Mouse (Mus musculus): ENCODE data around the gene Isy1. TPM values are rescaled to one million over a fixed set of nuclear protein-coding genes. Genes with fewer than 3 reads are reported as not detected.

Isy1 gene
- polyA plus RNA-seq, 1 experiment from 2014 or later, result 69.4 TPM

DNA sequence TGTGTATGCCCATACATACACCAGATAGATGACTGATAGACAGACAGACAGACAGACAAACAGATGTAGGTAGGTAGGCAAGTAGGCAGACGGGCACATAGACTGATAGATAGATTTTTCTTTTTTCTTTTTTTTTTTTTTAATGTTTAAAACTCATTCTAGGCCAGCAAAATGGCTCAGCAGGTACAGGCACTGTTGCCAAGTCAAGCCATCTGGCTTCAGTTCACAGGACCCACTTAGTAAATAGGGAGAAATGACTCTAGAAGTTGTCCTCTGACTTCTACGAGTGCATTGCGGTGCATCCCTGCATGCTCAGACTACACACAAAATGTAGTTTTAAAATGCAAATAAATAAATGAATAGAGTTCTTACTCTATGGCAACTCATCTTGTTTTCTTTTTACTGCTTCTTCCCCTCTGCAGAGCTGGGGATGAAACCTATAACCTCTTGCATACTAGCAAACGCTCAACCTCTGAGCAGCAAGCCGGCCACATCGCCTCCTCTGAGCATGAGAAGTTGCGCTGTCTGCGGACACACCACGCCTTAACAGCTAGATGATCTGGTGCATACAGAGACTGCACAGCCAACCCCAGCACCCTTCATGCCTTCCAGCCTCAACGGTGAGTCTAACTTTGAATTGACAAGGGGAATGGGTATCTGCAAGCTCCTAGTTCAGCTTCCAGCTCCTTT, 44.6 kb downstream of the Isy1 start:
- H3K27ac ChIP-seq (replicated peaks), result no peak overlapping the region
- no peak overlapping the region for H3K4me3 ChIP-seq
- no peaks in the 10 kb centered on the region for H3K9me3 ChIP-seq
- 94% methylated on average over 10 of the region's 10 CpGs for WGBS
- no peaks in the 10 kb centered on the region for H3K27me3 ChIP-seq (replicated peaks; ENCODE audit: low read depth, poor library complexity, severe bottlenecking)
- peaks cover 10% of the 10 kb centered on the region for H3K36me3 ChIP-seq (replicated peaks)
- 0 out of 2 replicates have a peak, but pooled peaks cover 7% of the 10 kb centered on the region for H3K4me1 ChIP-seq
- DNase-seq (ENCODE audit: low spot score), result no peak

DNA sequence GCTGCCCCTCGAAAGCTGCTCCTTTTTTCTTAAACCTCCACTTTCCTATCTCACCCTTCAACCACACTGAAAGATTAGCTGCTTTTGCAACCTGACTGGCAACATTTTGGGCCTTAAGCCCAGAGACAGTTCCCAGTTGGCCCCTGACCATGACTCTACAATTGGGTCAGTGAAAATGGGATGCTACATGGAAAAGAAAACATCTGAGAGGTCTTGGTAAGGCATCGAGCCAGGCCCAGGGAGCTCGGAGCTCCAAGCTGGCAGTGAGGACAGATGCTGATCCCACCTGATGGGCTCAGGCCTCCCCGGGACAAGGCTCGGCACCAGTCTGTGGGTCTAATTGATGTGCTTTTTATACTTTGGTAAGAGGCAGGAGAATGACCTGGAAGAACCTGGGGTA, 46.8 kb downstream of the Isy1 start:
- no peak for DNase-seq (ENCODE audit: low spot score)
- peaks cover 10% of the 10 kb centered on the region for H3K36me3 ChIP-seq (replicated peaks)
- H3K4me3 ChIP-seq, result no peak overlapping the region
- 96% methylated on average over 5 of the region's 5 CpGs for WGBS
- 0 out of 2 replicates have a peak, but pooled peaks cover 7% of the 10 kb centered on the region for H3K4me1 ChIP-seq
- no peaks in the 10 kb centered on the region for H3K9me3 ChIP-seq
- no peak overlapping the region for H3K27ac ChIP-seq (replicated peaks)
- no peaks in the 10 kb centered on the region for H3K27me3 ChIP-seq (replicated peaks; ENCODE audit: low read depth, poor library complexity, severe bottlenecking)

DNA sequence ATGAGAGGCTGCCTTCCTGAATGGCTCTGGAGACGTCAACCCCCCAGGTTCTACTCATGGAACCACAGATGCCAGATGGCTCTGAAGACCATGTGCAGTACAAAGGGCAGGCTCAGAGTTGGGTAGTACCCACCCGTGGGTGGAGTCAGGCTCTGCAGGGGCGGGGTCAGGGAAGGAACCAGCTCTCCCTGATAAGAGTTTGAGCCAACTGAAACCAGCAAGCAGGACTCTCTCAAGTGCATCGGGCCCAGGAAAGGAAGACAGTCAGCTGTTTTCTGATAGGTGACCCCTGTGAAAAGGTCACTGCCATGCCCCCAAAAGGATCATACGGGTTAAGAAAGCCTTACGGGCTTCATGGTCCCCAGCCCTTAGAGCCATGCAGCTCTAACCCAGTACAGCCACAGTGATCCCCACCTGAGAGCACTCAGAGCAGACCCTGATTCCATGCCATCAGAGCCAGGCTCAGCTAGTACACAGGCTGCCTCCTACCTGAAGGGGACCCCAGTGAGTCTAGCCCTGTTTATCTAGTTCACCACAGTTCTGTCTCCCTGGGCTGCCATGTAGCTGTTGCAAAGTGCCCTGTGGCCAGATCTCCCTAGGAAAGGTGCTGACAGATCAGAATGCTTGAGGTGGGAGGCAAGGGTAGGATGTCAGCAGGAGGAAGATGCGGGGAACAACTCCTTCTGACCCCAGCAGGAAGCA, 47.7 kb downstream of the Isy1 start:
- H3K27ac ChIP-seq (replicated peaks), result no peak overlapping the region
- no peak overlapping the region for H3K4me3 ChIP-seq
- DNase-seq (ENCODE audit: low spot score), result no peak
- H3K9me3 ChIP-seq, result no peaks in the 10 kb centered on the region
- H3K4me1 ChIP-seq, result 0 out of 2 replicates have a peak, but pooled peaks cover 3% of the 10 kb centered on the region
- H3K36me3 ChIP-seq (replicated peaks), result peaks cover 10% of the 10 kb centered on the region
- WGBS, result 74% methylated on average over 7 of the region's 7 CpGs
- no peaks in the 10 kb centered on the region for H3K27me3 ChIP-seq (replicated peaks; ENCODE audit: low read depth, poor library complexity, severe bottlenecking)

DNA sequence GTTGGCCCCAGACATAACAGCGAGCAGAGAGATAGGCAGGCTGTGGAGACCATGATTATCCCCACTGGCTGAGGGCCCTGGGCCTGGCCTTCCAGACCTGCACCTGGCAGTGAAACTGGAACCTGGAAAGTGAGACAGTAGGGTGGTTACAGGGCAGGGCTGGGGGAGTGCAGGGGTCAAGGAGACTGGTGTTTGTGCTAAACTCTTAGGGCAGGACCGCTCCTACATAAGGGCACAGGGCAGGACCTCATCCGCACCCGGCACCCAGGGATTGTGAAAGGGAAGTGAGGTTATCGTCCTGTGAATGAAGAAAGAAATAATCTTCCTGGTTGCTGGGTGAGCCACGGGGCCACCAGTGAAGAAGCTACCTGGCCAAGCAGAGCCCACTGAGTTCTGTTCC, 48.8 kb downstream of the Isy1 start:
- 89% methylated on average over 6 of the region's 6 CpGs for WGBS
- no peaks in the 10 kb centered on the region for H3K4me1 ChIP-seq
- DNase-seq (ENCODE audit: low spot score), result no peak
- H3K27ac ChIP-seq (replicated peaks), result no peak overlapping the region
- H3K27me3 ChIP-seq (replicated peaks; ENCODE audit: low read depth, poor library complexity, severe bottlenecking), result no peaks in the 10 kb centered on the region
- no peak overlapping the region for H3K4me3 ChIP-seq
- peaks cover 10% of the 10 kb centered on the region for H3K36me3 ChIP-seq (replicated peaks)
- no peaks in the 10 kb centered on the region for H3K9me3 ChIP-seq

DNA sequence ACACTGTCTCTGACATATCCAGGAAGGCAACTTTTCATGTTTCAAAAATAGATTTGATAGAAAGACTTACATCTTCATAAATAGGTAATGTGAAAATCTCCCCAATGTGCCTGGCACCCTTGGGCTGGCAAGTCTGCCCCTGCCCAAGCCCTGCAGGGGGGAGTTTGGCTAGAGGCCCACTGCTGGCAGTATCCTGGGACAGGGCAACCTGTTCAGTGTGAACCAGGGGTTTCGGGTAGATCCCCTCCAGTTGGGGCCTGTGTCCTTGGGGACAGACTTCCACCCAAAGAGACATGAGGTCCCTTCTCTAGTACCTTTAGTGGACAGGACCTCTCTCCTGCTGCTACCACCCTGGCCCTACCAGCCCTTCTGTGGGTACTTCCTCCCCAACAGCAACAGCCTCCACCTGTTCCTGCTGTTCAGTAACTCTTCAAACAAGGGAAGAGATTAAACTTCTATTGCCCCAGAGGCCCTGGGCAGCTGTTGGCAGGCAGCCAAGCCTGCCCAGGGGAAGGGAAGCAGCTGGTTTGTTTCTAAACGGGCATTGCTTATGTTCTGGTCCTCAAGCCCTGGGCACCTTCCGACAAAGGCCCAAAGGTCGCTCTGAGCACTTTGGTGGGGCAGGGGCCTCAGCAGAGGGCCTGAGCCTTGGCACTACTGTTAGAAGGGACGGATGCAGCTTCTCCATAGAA, 49.6 kb downstream of the Isy1 start:
- DNase-seq (ENCODE audit: low spot score), result no peak
- Histone ChIP-seq H3K4me3 (no peak overlapping the region), H3K4me1 (no peaks in the 10 kb centered on the region), H3K36me3 (replicated peaks) (peaks cover 10% of the 10 kb centered on the region), H3K9me3 (no peaks in the 10 kb centered on the region), H3K27me3 (replicated peaks; ENCODE audit: low read depth, poor library complexity, severe bottlenecking) (no peaks in the 10 kb centered on the region), H3K27ac (replicated peaks) (no peak overlapping the region)
- 71% methylated on average over 5 of the region's 5 CpGs for WGBS

DNA sequence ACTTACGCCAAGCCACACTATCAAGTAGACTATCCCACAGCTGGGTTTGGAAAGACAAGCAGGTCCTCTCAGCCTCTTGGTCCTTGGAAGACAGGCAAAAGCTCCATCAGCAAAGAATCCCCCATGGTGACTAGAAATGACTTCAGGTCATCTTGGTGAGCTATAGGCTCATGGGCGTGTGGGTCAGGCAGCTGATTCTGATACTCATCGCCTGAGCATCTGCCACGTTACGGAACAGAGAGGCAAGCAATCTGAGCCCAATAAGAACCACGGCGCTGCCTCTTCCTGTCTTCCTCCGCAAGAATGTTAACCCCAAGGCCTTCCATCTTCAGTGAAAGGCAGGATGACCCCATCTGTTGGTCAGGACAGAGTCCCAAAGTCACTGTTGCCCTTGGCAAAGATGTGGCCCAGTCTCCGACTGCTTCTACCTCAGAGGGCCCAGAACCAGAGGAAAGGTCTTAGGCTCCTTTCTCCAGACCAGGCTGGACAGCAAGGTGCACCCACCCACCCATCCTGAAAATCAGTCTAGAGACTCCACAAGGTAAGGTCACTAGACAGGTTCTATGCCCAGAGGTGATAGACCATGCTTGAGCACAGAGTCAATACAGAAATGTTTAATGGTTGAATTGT, 50.2 kb downstream of the Isy1 start:
- 91% methylated on average over 9 of the region's 9 CpGs for WGBS
- peaks cover 10% of the 10 kb centered on the region for H3K36me3 ChIP-seq (replicated peaks)
- no peak for DNase-seq (ENCODE audit: low spot score)
- H3K27ac ChIP-seq (replicated peaks), result no peak overlapping the region
- H3K27me3 ChIP-seq (replicated peaks; ENCODE audit: low read depth, poor library complexity, severe bottlenecking), result no peaks in the 10 kb centered on the region
- no peak overlapping the region for H3K4me3 ChIP-seq
- no peaks in the 10 kb centered on the region for H3K9me3 ChIP-seq
- no peaks in the 10 kb centered on the region for H3K4me1 ChIP-seq

DNA sequence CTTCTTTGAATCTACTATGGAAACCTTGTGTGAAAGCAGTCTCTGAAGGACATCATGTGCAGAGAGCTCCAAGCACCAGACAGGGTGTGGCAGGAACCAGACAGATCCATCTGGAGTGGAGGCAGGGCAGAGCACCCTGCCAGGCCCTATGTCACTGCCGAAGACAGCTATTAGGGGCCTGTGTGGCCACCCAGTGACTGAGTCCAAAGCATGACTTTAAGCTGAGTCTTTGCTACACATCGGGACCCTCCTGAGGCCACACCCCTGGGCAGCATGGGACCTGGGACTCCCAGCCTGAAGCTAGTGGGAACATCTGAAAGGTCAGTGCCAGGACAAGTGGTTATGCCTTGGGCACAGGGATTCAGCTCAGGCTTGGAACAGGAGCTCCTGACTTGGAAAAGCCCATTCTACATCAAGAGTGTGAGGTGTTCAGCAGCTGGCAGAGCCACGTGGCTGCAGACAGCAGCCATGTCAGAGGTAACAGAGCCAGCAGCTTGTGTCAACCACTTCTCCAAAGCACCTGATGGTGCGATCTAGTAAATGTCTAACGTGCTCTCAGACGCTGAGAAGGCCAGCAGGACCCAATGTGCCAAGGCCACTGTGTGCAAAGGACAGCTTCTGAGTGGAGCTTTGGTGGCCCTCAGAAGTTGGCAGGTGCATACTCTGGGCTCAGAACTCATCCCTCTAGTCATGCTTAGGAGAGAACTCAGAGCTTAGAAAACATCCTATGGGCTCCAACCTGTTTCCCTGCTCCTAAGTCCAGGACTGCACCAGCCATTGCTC, 51.3 kb downstream of the Isy1 start:
- no peaks in the 10 kb centered on the region for H3K9me3 ChIP-seq
- H3K4me3 ChIP-seq, result no peak overlapping the region
- no peaks in the 10 kb centered on the region for H3K27me3 ChIP-seq (replicated peaks; ENCODE audit: low read depth, poor library complexity, severe bottlenecking)
- 88% methylated on average over 6 of the region's 6 CpGs for WGBS
- no peak overlapping the region for H3K27ac ChIP-seq (replicated peaks)
- DNase-seq (ENCODE audit: low spot score), result no peak
- H3K4me1 ChIP-seq, result no peaks in the 10 kb centered on the region
- H3K36me3 ChIP-seq (replicated peaks), result peaks cover 5% of the 10 kb centered on the region

DNA sequence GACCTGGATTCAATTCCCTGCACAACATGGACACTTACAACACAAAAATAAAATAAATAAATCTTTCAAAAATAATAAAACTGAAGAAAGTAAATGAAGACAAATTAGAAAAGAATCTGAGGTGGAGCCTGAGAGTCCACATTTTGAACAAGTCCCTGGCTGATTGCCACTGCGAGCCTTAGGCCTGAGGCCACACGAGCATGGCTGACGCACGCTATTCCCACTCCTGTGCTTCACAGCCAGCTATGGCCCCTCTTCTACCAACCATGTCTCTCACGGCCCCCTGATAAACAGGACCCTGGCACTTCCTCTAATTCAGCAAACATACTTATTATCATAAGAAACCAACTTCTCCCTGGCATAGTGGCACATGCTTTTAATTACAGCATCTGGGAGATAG, 52.0 kb downstream of the Isy1 start:
- Histone ChIP-seq H3K36me3 (replicated peaks) (no peaks in the 10 kb centered on the region; the same call in 1 of the 2 replicates), H3K27ac (replicated peaks) (no peak overlapping the region), H3K9me3 (no peaks in the 10 kb centered on the region), H3K4me1 (no peaks in the 10 kb centered on the region), H3K27me3 (replicated peaks; ENCODE audit: low read depth, poor library complexity, severe bottlenecking) (no peaks in the 10 kb centered on the region), H3K4me3 (no peak overlapping the region)
- 81% methylated on average over 5 of the region's 5 CpGs for WGBS
- DNase-seq (ENCODE audit: low spot score), result no peak

DNA sequence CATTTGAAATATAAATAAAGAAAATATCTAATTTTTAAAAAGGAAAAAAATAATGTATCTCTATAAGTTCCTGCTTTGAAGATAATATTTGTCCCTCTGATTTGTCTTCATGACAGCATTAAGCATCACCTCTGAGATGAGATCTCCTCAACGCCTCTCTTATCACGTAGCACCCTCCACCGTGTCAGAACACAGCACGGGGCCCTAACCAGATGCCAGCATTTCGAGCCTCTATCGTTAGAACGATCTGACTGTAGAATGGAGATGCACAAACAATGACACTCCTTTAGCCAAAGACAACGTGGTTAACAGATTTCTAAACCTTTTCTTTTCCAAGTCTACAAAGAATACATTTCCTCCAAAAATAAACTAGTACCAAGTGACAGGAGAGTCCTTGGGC, 54.6 kb downstream of the Isy1 start:
- no peak overlapping the region for H3K27ac ChIP-seq (replicated peaks)
- H3K36me3 ChIP-seq (replicated peaks), result no peaks in the 10 kb centered on the region
- H3K27me3 ChIP-seq (replicated peaks; ENCODE audit: low read depth, poor library complexity, severe bottlenecking), result no peaks in the 10 kb centered on the region
- H3K4me3 ChIP-seq, result no peak overlapping the region
- H3K4me1 ChIP-seq, result no peaks in the 10 kb centered on the region
- 83% methylated on average over 8 of the region's 8 CpGs for WGBS
- no peak for DNase-seq (ENCODE audit: low spot score)
- no peaks in the 10 kb centered on the region for H3K9me3 ChIP-seq

DNA sequence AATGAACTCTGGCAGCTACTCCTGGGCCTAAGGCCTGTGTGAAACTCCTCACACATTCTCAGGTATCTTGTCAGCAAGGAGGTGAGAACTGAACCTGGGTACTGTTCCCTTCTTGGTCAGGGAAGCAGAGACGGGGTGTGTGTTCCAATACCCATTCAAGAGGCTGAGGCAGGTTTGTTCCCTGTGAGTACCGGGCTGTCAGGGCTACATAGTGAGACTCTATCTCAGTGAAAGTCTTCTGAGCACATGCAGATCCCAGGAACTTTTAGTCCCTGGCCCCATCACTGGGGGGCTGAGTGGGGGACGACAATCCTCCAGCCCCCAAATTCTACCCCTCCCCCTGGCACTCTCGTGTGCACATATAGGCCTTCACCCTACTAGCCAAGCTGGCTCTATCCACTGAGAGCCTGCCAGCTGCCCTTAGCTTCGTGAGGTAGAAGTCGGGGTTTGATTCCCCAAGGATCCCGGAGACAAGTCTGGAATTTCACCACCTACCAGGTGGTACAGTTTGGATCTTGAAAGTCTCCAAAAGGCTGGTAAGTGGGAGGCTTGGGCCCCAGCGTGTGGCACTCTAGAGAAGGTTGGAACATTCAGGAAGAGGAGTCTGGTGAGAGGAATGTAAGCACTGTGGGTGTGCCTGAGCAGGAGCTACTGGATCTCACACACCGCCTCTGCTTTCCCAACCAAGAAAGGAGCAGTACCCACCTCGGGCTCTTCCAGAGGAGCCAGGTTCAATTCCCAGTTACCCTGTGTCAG, 57.9 kb downstream of the Isy1 start:
- Histone ChIP-seq H3K4me1 (no peaks in the 10 kb centered on the region), H3K27me3 (replicated peaks; ENCODE audit: low read depth, poor library complexity, severe bottlenecking) (no peaks in the 10 kb centered on the region), H3K4me3 (no peak overlapping the region), H3K36me3 (replicated peaks) (no peaks in the 10 kb centered on the region), H3K27ac (replicated peaks) (no peak overlapping the region), H3K9me3 (0 out of 2 replicates have a peak, but pooled peaks cover 3% of the 10 kb centered on the region)
- no peak for DNase-seq (ENCODE audit: low spot score)
- 81% methylated on average over 10 of the region's 10 CpGs for WGBS
